Mouse (Mus musculus) liver, embryonic 15.5 days (tissue): ENCODE results near the gene Ccdc78. TPM values are rescaled to one million over a fixed set of nuclear protein-coding genes. Genes with fewer than 3 reads are reported as not detected.

Experiments
- ATAC-seq: fragments of 200-750 bp; cut with Nextera tagmentation; 2 replicates; pipeline ENCODE4 v1.8.0; 2017; ENCODE audit warnings: moderate number of reproducible peaks, mild to moderate bottlenecking, moderate library complexity; ENCODE audit not compliant: insufficient read depth
- H3K27ac ChIP-seq: fragments of 300-500 bp; sonication (generic); replicated peaks from 2 replicates; pipeline ENCODE4 v1.5.1; 2015; ENCODE audit warnings: mild to moderate bottlenecking, inconsistent platforms
- H3K27me3 ChIP-seq: fragments of 300-500 bp; sonication (generic); 2 replicates; pipeline ENCODE4 v1.6.1; 2015; ENCODE audit warnings: mild to moderate bottlenecking, inconsistent platforms
- H3K36me3 ChIP-seq: fragments of 300-500 bp; sonication (generic); replicated peaks from 2 replicates; pipeline ENCODE4 v1.6.1; 2015; ENCODE audit warnings: moderate library complexity, mild to moderate bottlenecking, inconsistent platforms
- H3K4me1 ChIP-seq: fragments of 300-500 bp; sonication (generic); replicated peaks from 2 replicates; pipeline ENCODE4 v1.6.1; 2015; ENCODE audit warnings: inconsistent platforms
- H3K4me2 ChIP-seq: fragments of 300-500 bp; sonication (generic); 2 replicates; pipeline ENCODE4 v1.6.1; 2015; ENCODE audit warnings: moderate library complexity, mild to moderate bottlenecking, inconsistent platforms
- H3K4me3 ChIP-seq: fragments of 300-500 bp; sonication (generic); replicated peaks from 2 replicates; pipeline ENCODE4 v1.5.1; 2015; ENCODE audit warnings: mild to moderate bottlenecking, inconsistent platforms
- H3K9ac ChIP-seq: fragments of 300-500 bp; sonication (generic); 2 replicates; pipeline ENCODE4 v1.6.1; 2015; ENCODE audit warnings: moderate library complexity, mild to moderate bottlenecking, inconsistent platforms
- H3K9me3 ChIP-seq: fragments of 300-500 bp; sonication (generic); replicated peaks from 2 replicates; pipeline ENCODE4 v1.6.1; 2016; ENCODE audit warnings: inconsistent platforms
- WGBS: fragments of 180-500 bp; shearing (Covaris S2); methylation state at CpG from one replicate; pipeline ENCODE4 v1.1.7; 2015; ENCODE audit warnings: mixed read lengths; ENCODE audit not compliant: insufficient replicate concordance; 5-methylcytosine and 5-hydroxymethylcytosine counted together
- polyA plus RNA-seq: library from polyadenylated mRNA; unstranded; fragments of >200 nt; fragmentation: Nextera tagmentation; extraction: Ambion mirVana; gene quantifications from 2 replicates; pipeline ENCODE4 v1.2.1, GENCODE M21; 2015

Ccdc78 gene
- polyA plus RNA-seq, 1 experiment from 2014 or later, result 0.03 TPM

GRCm38 (mm10) chr17:25828712-25829557, 42.6 kb downstream of the Ccdc78 start, which contains the start of gene Jmjd8:
TSS of gene Jmjd8 (plus strand) at chr17:25828867.
- Histone ChIP-seq H3K9me3 (no peaks in the 10 kb centered on the region), H3K36me3 (peaks cover 52% of the 10 kb centered on the region), H3K4me2 (peak within 1 kb of the TSS; percentile 81), H3K4me3 (peak within 1 kb of the TSS; percentile 65), H3K27ac (peak within 1 kb of the TSS; percentile 69), H3K9ac (peak within 1 kb of the TSS; percentile 61), H3K27me3 (no peaks in the 10 kb centered on the region), H3K4me1 (peaks cover 72% of the 10 kb centered on the region)
- ATAC-seq, result no peak
- WGBS, result 2% methylated on average over 32 of the region's 32 CpGs

GRCm38 (mm10) chr17:25829558-25830017, 43.2 kb downstream of the Ccdc78 start:
- peaks cover 52% of the 10 kb centered on the region for H3K36me3 ChIP-seq
- WGBS, result 35% methylated on average over 8 of the region's 8 CpGs
- no peak for ATAC-seq

GRCm38 (mm10) chr17:25830200-25830753, 43.9 kb downstream of the Ccdc78 start:
- Histone ChIP-seq H3K9me3 (no peaks in the 10 kb centered on the region), H3K4me2 (peak overlapping the region; percentile 81), H3K36me3 (peaks cover 57% of the 10 kb centered on the region), H3K27ac (0 out of 2 replicates have a peak overlapping the region, but pooled peaks have one; percentile 69), H3K4me1 (peaks cover 72% of the 10 kb centered on the region), H3K27me3 (no peaks in the 10 kb centered on the region), H3K9ac (no peak overlapping the region), H3K4me3 (peak overlapping the region; percentile 65; the same call in 1 of the 2 replicates)
- 70% methylated on average over 4 of the region's 4 CpGs for WGBS
- no peak for ATAC-seq

More at GRCm38 (mm10) chr17:25829558-25830017, 43.2 kb downstream of the Ccdc78 start:
- H3K9me3 ChIP-seq, result no peaks in the 10 kb centered on the region
- H3K27me3 ChIP-seq, result no peaks in the 10 kb centered on the region
- peak overlapping the region; percentile 61 for H3K9ac ChIP-seq
- peak overlapping the region; percentile 81 for H3K4me2 ChIP-seq
- peak overlapping the region; percentile 65 for H3K4me3 ChIP-seq
- peak overlapping the region; percentile 69 for H3K27ac ChIP-seq
- H3K4me1 ChIP-seq, result peaks cover 72% of the 10 kb centered on the region

DNA sequence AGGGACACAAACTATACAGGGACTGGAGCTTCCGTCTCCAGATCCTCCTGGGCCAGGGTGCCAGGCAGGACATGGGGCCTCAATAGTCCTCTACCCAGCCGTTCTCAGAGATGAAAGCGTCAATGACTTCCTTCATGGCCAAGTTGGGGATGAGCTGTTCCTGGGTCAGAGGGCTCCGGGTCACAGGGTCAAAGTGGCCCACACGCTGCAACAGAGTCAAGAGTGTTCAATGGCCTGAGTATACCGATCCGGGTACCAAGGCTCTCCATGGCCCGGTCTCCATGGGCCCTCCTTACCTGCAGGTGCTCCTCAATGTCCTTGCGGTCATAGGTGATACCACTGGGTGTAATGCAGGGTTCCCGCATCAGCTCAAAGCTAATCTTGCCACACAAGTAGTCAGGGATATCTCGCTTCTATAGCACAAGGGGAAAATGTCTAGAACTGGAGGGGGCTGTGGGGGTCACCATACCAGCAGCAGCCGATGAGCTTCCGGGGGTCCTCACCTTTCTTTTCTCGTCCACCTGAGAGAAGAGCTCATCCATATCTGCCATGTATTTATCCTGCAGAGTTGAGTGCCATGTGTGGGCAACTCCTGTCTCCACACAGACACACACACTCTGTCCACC, 44.5 kb downstream of the Ccdc78 start:
- H3K4me1 ChIP-seq, result peaks cover 75% of the 10 kb centered on the region
- WGBS, result 80% methylated on average over 14 of the region's 14 CpGs
- peaks cover 53% of the 10 kb centered on the region for H3K36me3 ChIP-seq
- H3K27ac ChIP-seq, result peak overlapping the region; percentile 90; the same call in 1 of the 2 replicates
- H3K4me2 ChIP-seq, result peak overlapping the region; percentile 92
- no peak for ATAC-seq
- H3K27me3 ChIP-seq, result no peaks in the 10 kb centered on the region
- no peaks in the 10 kb centered on the region for H3K9me3 ChIP-seq
- peak overlapping the region; percentile 72 for H3K4me3 ChIP-seq
- H3K9ac ChIP-seq, result no peak overlapping the region

- H3K4me1 ChIP-seq, result peaks cover 82% of the 10 kb centered on the region
- H3K27me3 ChIP-seq, result no peaks in the 10 kb centered on the region
- H3K4me3 ChIP-seq, result peak overlapping the region; percentile 72
- peak overlapping the region; percentile 90 for H3K27ac ChIP-seq
- no peak for ATAC-seq
- WGBS, result 41% methylated on average over 21 of the region's 21 CpGs
- peak overlapping the region; percentile 79 for H3K9ac ChIP-seq
- no peaks in the 10 kb centered on the region for H3K9me3 ChIP-seq
- H3K36me3 ChIP-seq, result peaks cover 46% of the 10 kb centered on the region
- peak overlapping the region; percentile 92 for H3K4me2 ChIP-seq
Observed at GRCm38 (mm10) chr17:25831451-25832281, 45.3 kb downstream of the Ccdc78 start.

DNA sequence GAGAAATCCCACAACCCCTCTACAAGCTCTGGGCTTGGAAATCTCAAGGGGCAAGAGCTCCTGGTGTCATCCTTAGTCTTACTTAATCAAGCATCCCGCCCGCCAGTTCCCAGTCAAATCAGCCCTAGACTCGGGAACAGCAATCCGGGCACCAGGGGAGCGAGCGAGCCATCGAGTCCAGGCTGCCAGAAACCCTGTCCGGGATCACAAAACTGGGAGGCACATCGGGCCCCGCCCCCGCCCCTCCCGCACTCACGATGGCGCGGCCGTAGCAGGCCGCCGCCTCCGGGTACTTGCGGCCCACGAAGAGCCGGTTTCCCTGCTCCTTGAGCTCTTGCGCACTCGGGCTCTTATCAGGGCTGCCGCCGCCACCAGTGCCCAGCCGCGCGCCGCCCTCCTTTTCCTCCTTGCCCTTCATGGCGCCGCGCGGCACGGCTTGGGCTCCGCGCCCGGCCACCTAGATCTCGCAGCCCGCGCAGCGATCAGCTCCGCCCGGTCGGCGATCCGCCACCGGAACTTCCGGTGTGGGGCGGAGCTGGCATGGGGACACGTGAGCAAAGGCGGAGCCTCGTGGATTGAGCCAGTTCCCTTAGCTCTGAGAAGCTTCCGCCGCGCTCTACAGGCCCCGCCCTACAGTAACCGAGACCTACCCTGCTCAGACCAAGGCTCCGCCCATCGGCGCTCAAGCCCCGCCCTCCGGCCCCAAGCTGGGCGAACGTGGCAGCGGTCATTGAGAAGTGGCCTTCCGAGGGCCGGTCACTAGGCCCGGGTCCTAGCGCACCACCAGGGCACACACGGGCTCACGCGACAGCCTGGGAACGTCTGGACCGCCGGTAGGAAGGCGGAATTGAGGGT, 46.3 kb downstream of the Ccdc78 start:
- peak overlapping the region; percentile 72 for H3K4me3 ChIP-seq
- peak; percentile 87 for ATAC-seq
- H3K27me3 ChIP-seq, result no peaks in the 10 kb centered on the region
- peaks cover 92% of the 10 kb centered on the region for H3K4me1 ChIP-seq
- peak overlapping the region; percentile 90 for H3K27ac ChIP-seq
- WGBS, result 0% methylated on average over 75 of the region's 77 CpGs
- H3K4me2 ChIP-seq, result peak overlapping the region; percentile 92
- peak overlapping the region; percentile 79 for H3K9ac ChIP-seq
- H3K9me3 ChIP-seq, result no peaks in the 10 kb centered on the region
- H3K36me3 ChIP-seq, result peaks cover 41% of the 10 kb centered on the region

- Histone ChIP-seq H3K4me3 (peak within 1 kb of the TSS; percentile 72), H3K9ac (peak within 1 kb of the TSS; percentile 79), H3K4me1 (peaks cover 95% of the 10 kb centered on the region), H3K27ac (peak within 1 kb of the TSS; percentile 90), H3K4me2 (peak within 1 kb of the TSS; percentile 92), H3K9me3 (no peaks in the 10 kb centered on the region), H3K27me3 (no peaks in the 10 kb centered on the region), H3K36me3 (peaks cover 41% of the 10 kb centered on the region)
- peak; percentile 59 for ATAC-seq
- WGBS, result 0% methylated on average over 24 of the region's 24 CpGs
Observed at GRCm38 (mm10) chr17:25833291-25833663, 46.9 kb downstream of the Ccdc78 start, which contains the start of gene Stub1. TSS of gene Stub1 (minus strand) at chr17:25833404.

GRCm38 (mm10) chr17:25833961-25834594, 47.7 kb downstream of the Ccdc78 start:
- H3K27me3 ChIP-seq, result no peaks in the 10 kb centered on the region
- 33% methylated on average over 6 of the region's 6 CpGs for WGBS
- peaks cover 46% of the 10 kb centered on the region for H3K36me3 ChIP-seq
- peak overlapping the region; percentile 71 for H3K9ac ChIP-seq
- peak overlapping the region; percentile 72 for H3K4me3 ChIP-seq
- H3K4me2 ChIP-seq, result peak overlapping the region; percentile 92
- H3K9me3 ChIP-seq, result no peaks in the 10 kb centered on the region
- no peak for ATAC-seq
- peak overlapping the region; percentile 90 for H3K27ac ChIP-seq
- peaks cover 91% of the 10 kb centered on the region for H3K4me1 ChIP-seq

GRCm38 (mm10) chr17:25834595-25835222, 48.3 kb downstream of the Ccdc78 start:
- Histone ChIP-seq H3K9ac (peak overlapping the region; percentile 71; the same call in 1 of the 2 replicates), H3K27me3 (no peaks in the 10 kb centered on the region), H3K36me3 (peaks cover 49% of the 10 kb centered on the region), H3K4me1 (peaks cover 90% of the 10 kb centered on the region), H3K4me3 (peak overlapping the region; percentile 72), H3K27ac (0 out of 2 replicates have a peak overlapping the region, but pooled peaks have one; percentile 90), H3K4me2 (peak overlapping the region; percentile 92), H3K9me3 (no peaks in the 10 kb centered on the region)
- WGBS, result 67% methylated on average over 12 of the region's 12 CpGs
- no peak for ATAC-seq
